Mouse (Mus musculus): ENCODE results near the gene Ephb2.

The Ephb2 gene

GRCm38 (mm10) chr4:136701236-136701635 lies 134.6 kb downstream of the Ephb2 start:
- DNase-seq (ENCODE audit: low read depth): no peak

- DNase-seq (ENCODE audit: low read depth): no peak
These were observed 136.7 kb downstream of the Ephb2 start for GRCm38 (mm10) chr4:136699084-136699450.

- no peak for DNase-seq (ENCODE audit: low read depth)
These were observed 137.2 kb downstream of the Ephb2 start for GRCm38 (mm10) chr4:136698404-136699083.

- no peak for DNase-seq (ENCODE audit: low read depth)
These were observed 138.5 kb downstream of the Ephb2 start for GRCm38 (mm10) chr4:136697325-136697724.

- peak; percentile 40 for DNase-seq (ENCODE audit: low read depth)
These were observed 139.3 kb downstream of the Ephb2 start for GRCm38 (mm10) chr4:136696381-136696925.

- DNase-seq (ENCODE audit: low read depth): no peak
These were observed 140.1 kb downstream of the Ephb2 start for GRCm38 (mm10) chr4:136695696-136696095.

- DNase-seq (ENCODE audit: low read depth): no peak
These were observed 145.8 kb downstream of the Ephb2 start for GRCm38 (mm10) chr4:136690034-136690433.

GRCm38 (mm10) chr4:136688113-136688512 lies 147.7 kb downstream of the Ephb2 start:
- DNase-seq (ENCODE audit: low read depth): no peak

GRCm38 (mm10) chr4:136685431-136685869 lies 150.3 kb downstream of the Ephb2 start:
- no peak for DNase-seq (ENCODE audit: low read depth)

- no peak for DNase-seq (ENCODE audit: low read depth)
These were observed 151.3 kb downstream of the Ephb2 start for GRCm38 (mm10) chr4:136684485-136684884.

- DNase-seq (ENCODE audit: low read depth): no peak
These were observed 155.1 kb downstream of the Ephb2 start for GRCm38 (mm10) chr4:136680641-136681040.

GRCm38 (mm10) chr4:136679221-136679620 lies 156.6 kb downstream of the Ephb2 start:
- no peak for DNase-seq (ENCODE audit: low read depth)

- peak; percentile 76 for DNase-seq (ENCODE audit: low read depth)
These were observed 157.3 kb downstream of the Ephb2 start for GRCm38 (mm10) chr4:136678480-136678879.

GRCm38 (mm10) chr4:136675439-136675838 lies 160.3 kb downstream of the Ephb2 start:
- DNase-seq (ENCODE audit: low read depth): no peak

GRCm38 (mm10) chr4:136672335-136673090 lies 163.3 kb downstream of the Ephb2 start:
- no peak for DNase-seq (ENCODE audit: low read depth)

- DNase-seq (ENCODE audit: low read depth): no peak
These were observed 168.0 kb downstream of the Ephb2 start for GRCm38 (mm10) chr4:136667757-136668156.

GRCm38 (mm10) chr4:136666002-136666401 lies 169.8 kb downstream of the Ephb2 start:
- no peak for DNase-seq (ENCODE audit: low read depth)

- no peak for DNase-seq (ENCODE audit: low read depth)
These were observed 170.7 kb downstream of the Ephb2 start for GRCm38 (mm10) chr4:136665068-136665467.

- no peak for DNase-seq (ENCODE audit: low read depth)
These were observed 177.9 kb downstream of the Ephb2 start for GRCm38 (mm10) chr4:136657914-136658313.

- no peak for DNase-seq (ENCODE audit: low read depth)
These were observed 182.0 kb downstream of the Ephb2 start for GRCm38 (mm10) chr4:136653692-136654234.

- DNase-seq (ENCODE audit: low read depth): peak; percentile 48
These were observed 182.8 kb downstream of the Ephb2 start for GRCm38 (mm10) chr4:136653019-136653418.

GRCm38 (mm10) chr4:136652528-136652910 lies 183.3 kb downstream of the Ephb2 start:
- DNase-seq (ENCODE audit: low read depth): no peak

Measured in c-Kit-positive CD71-negative TER-119-negative erythroid progenitor cells, embryonic 14.5 days (primary cell).